Mouse (Mus musculus): Measurements from ENCODE around the gene Pilrb2. TPM values are rescaled to one million over a fixed set of nuclear protein-coding genes. Genes with fewer than 3 reads are reported as not detected.
"Not testable (repeated sequence)": the region's sequence is repeated elsewhere in the genome, so short reads cannot be mapped to it uniquely, and the experiment has no call there.

Gene Pilrb2
- total and polyA plus RNA-seq, 3 experiments, result 25.9 to 71.7 TPM; not detected in 1

DNA sequence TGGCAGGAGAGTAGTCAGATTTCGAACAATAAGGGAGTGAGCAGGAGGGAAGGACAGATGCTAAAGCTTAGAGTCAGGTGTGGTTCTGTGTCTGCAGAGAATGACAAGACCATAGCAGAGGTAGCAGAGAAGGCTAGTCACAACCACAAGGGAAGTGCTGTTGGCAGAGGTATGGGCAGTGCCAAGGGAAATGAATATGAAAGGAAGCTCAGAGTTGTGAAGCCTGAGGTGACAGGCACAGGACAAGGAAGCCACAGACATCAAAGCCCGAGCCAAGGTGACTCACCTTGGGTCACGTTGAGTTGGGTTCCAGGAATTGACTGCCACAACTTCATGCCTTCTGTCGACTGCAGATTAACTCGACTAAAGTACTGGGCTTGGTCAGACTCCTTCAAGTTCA lies 14.7 kb downstream of the Pilrb2 start:
- not testable (repeated sequence) for H3K9me3 ChIP-seq (replicated peaks; ENCODE audit: insufficient read depth, low read length); H3K27me3 ChIP-seq (ENCODE audit: control insufficient read depth in 1 of 2, insufficient read depth in 2 of 2, low read length in 2 of 2); H3K4me3 ChIP-seq (ENCODE audit: control insufficient read depth in 1 of 2, insufficient read depth in 1 of 2, low read depth in 2 of 2, low read length in 2 of 2); H3K9ac ChIP-seq (ENCODE audit: control insufficient read depth, low read depth, low read length, poor library complexity, severe bottlenecking); H3K36me3 ChIP-seq (ENCODE audit: control insufficient read depth in 1 of 2, insufficient read depth in 2 of 2, low read length in 2 of 2); H3K79me2 ChIP-seq (ENCODE audit: control insufficient read depth, insufficient read depth, low read length, poor library complexity)
- H3K4me1 ChIP-seq (ENCODE audit: control insufficient read depth in 1 of 2, insufficient read depth in 2 of 2, low read length in 2 of 2), result peaks cover 4 to 20% of the 10 kb centered on the region in 2 experiments; a peak in 3 of 4 replicates
- 0 out of 4 replicates have a peak, but pooled peaks of 1 of the 2 experiments have one; percentile 3 for TF ChIP-seq EP300 (IDR thresholded peaks at IDR 0.05; ENCODE audit: low read depth in 1 of 2, low read length in 2 of 2)
- H3K27ac ChIP-seq (ENCODE audit: control insufficient read depth, low read depth, low read length), result peak overlapping the region; percentile 3; the same call in 1 of the 2 replicates
- peak; percentile 37 for DNase-seq (ENCODE audit: low read depth, low spot score)

- DNase-seq (ENCODE audit: low read depth, low spot score); H3K4me3 ChIP-seq (ENCODE audit: control insufficient read depth in 1 of 2, insufficient read depth in 1 of 2, low read depth in 2 of 2, low read length in 2 of 2): not testable (repeated sequence)
Observed at GRCm38 (mm10) chr5:137854907-137855306, 16.7 kb downstream of the Pilrb2 start.

DNA sequence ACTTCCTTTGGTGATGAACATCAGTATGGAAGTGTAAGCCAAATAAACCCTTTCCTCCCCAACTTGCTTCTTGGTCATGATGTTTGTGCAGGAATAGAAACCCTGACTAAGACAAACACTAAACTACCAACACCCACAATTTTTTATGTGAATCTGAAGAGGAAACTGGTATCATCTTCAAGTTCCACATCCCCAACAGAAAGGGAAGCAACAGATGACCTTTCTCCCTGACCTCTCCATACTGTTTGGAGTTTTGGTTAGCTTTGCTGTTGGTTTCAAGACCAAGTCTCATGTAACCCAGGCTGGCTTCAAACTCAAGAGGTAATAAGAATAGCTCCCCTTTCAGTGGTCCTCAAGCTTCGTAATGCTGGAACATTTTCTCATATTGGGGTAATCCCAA lies 21.3 kb downstream of the Pilrb2 start:
- H3K4me1 ChIP-seq (ENCODE audit: control insufficient read depth in 1 of 2, insufficient read depth in 2 of 2, low read length in 2 of 2); H3K9me3 ChIP-seq (replicated peaks; ENCODE audit: insufficient read depth, low read length); H3K9ac ChIP-seq (ENCODE audit: control insufficient read depth, low read depth, low read length, poor library complexity, severe bottlenecking); H3K27me3 ChIP-seq (ENCODE audit: control insufficient read depth in 1 of 2, insufficient read depth in 2 of 2, low read length in 2 of 2); H3K36me3 ChIP-seq (ENCODE audit: control insufficient read depth in 1 of 2, insufficient read depth in 2 of 2, low read length in 2 of 2); DNase-seq (ENCODE audit: low read depth, low spot score); H3K4me3 ChIP-seq (ENCODE audit: control insufficient read depth in 1 of 2, insufficient read depth in 1 of 2, low read depth in 2 of 2, low read length in 2 of 2); H3K79me2 ChIP-seq (ENCODE audit: control insufficient read depth, insufficient read depth, low read length, poor library complexity); H3K27ac ChIP-seq (ENCODE audit: control insufficient read depth, low read depth, low read length): not testable (repeated sequence)

More at GRCm38 (mm10) chr5:137854907-137855306, 16.7 kb downstream of the Pilrb2 start:
- not testable (repeated sequence) for H3K27me3 ChIP-seq (ENCODE audit: control insufficient read depth in 1 of 2, insufficient read depth in 2 of 2, low read length in 2 of 2); H3K9me3 ChIP-seq (replicated peaks; ENCODE audit: insufficient read depth, low read length); H3K36me3 ChIP-seq (ENCODE audit: control insufficient read depth in 1 of 2, insufficient read depth in 2 of 2, low read length in 2 of 2); H3K79me2 ChIP-seq (ENCODE audit: control insufficient read depth, insufficient read depth, low read length, poor library complexity); H3K27ac ChIP-seq (ENCODE audit: control insufficient read depth, low read depth, low read length); H3K9ac ChIP-seq (ENCODE audit: control insufficient read depth, low read depth, low read length, poor library complexity, severe bottlenecking)
- peaks cover 4 to 20% of the 10 kb centered on the region in 2 experiments; a peak in 3 of 4 replicates for H3K4me1 ChIP-seq (ENCODE audit: control insufficient read depth in 1 of 2, insufficient read depth in 2 of 2, low read length in 2 of 2)

DNA sequence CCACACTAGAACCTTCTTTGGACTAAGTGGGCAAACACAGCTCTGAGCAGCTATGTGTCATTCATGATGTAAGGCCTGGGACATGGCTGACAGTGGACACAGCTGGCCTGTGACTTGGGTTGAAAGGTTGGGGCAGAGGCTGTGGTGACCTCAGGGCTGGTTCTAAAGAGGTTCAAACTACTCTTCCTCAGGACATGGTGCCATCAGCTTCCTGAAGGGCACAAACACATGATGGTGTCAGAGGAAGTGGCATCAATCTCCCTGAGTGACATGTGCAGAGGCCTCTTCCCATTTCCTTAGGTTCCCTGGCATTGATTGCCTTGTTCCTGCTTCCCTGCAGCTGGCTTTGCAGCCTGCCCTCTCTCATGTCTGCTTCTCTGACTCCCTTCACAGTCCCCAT lies 34.5 kb downstream of the Pilrb2 start:
- not testable (repeated sequence) for H3K36me3 ChIP-seq (ENCODE audit: control insufficient read depth in 1 of 2, insufficient read depth in 2 of 2, low read length in 2 of 2); H3K9me3 ChIP-seq (replicated peaks; ENCODE audit: insufficient read depth, low read length); H3K79me2 ChIP-seq (ENCODE audit: control insufficient read depth, insufficient read depth, low read length, poor library complexity); DNase-seq (ENCODE audit: low read depth, low spot score); H3K4me3 ChIP-seq (ENCODE audit: control insufficient read depth in 1 of 2, insufficient read depth in 1 of 2, low read depth in 2 of 2, low read length in 2 of 2); H3K27ac ChIP-seq (ENCODE audit: control insufficient read depth, low read depth, low read length); H3K27me3 ChIP-seq (ENCODE audit: control insufficient read depth in 1 of 2, insufficient read depth in 2 of 2, low read length in 2 of 2); H3K9ac ChIP-seq (ENCODE audit: control insufficient read depth, low read depth, low read length, poor library complexity, severe bottlenecking)
- peaks cover 0 to 12% of the 10 kb centered on the region in 2 experiments; a peak in 2 of 4 replicates for H3K4me1 ChIP-seq (ENCODE audit: control insufficient read depth in 1 of 2, insufficient read depth in 2 of 2, low read length in 2 of 2)

DNA sequence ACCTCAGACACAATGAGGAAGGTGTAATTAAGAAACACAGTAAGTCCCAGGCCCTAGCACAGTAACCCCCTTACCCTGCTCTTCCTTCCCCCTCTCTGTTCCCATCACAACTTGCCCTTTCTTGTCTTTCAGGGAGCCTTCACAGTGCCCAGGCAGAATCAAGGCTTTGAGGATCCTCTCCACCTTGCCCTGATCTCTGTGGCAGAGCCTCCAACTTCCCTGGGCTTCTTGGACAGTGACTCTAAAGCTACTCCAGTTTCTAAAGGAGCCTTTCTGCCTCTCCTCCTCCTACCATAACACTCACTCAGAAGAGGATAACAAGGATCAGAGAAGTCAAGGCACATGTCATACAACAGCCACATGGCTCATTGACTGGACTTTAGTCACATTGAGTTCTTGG lies 35.0 kb downstream of the Pilrb2 start:
- no peak for TF ChIP-seq TCF12 (IDR thresholded peaks at IDR 0.05; ENCODE audit: low read depth, low read length)
- TF ChIP-seq MAZ (IDR thresholded peaks at IDR 0.05; ENCODE audit: low read depth, low read length), result no peak
- TF ChIP-seq HCFC1 (IDR thresholded peaks at IDR 0.05; ENCODE audit: low read depth, low read length), result no peak
- no peak for TF ChIP-seq ZKSCAN1 (IDR thresholded peaks at IDR 0.05; ENCODE audit: low read depth, low read length)
- TF ChIP-seq KAT2A (conservative IDR thresholded peaks at IDR 0.05; ENCODE audit: low read depth, low read length), result no peak
- no peak for TF ChIP-seq NRF1 (IDR thresholded peaks at IDR 0.05; ENCODE audit: insufficient read depth, low read depth, low read length, poor library complexity, severe bottlenecking)
- TF ChIP-seq SMC3 (IDR thresholded peaks at IDR 0.05; ENCODE audit: low read depth, low read length), result no peak
- TF ChIP-seq NELFE (IDR thresholded peaks at IDR 0.05; ENCODE audit: low read depth, low read length), result no peak
- TF ChIP-seq ZC3H11A (IDR thresholded peaks at IDR 0.05; ENCODE audit: low read depth, low read length), result no peak
- no peak for TF ChIP-seq MXI1 (IDR thresholded peaks at IDR 0.05; ENCODE audit: low read depth, low read length)
- no peak for TF ChIP-seq RCOR1 (IDR thresholded peaks at IDR 0.05; ENCODE audit: low read depth, low read length)
- TF ChIP-seq TAL1 (IDR thresholded peaks at IDR 0.05; ENCODE audit: low read length), result no peak
- H3K9me3 ChIP-seq (replicated peaks; ENCODE audit: insufficient read depth, low read length), result no peaks in the 10 kb centered on the region
- no peak overlapping the region for H3K9ac ChIP-seq (ENCODE audit: control insufficient read depth, low read depth, low read length, poor library complexity, severe bottlenecking)
- DNase-seq (ENCODE audit: low read depth, low spot score), result peak; percentile 27
- peak overlapping the region; percentile 5; the same call in 1 of the 2 replicates for H3K27ac ChIP-seq (ENCODE audit: control insufficient read depth, low read depth, low read length)
- peaks cover 0 to 12% of the 10 kb centered on the region in 2 experiments; a peak in 2 of 4 replicates for H3K4me1 ChIP-seq (ENCODE audit: control insufficient read depth in 1 of 2, insufficient read depth in 2 of 2, low read length in 2 of 2)
- H3K79me2 ChIP-seq (ENCODE audit: control insufficient read depth, insufficient read depth, low read length, poor library complexity), result no peaks in the 10 kb centered on the region
- H3K4me3 ChIP-seq (ENCODE audit: control insufficient read depth in 1 of 2, insufficient read depth in 1 of 2, low read depth in 2 of 2, low read length in 2 of 2), result no peak overlapping the region
- H3K27me3 ChIP-seq (ENCODE audit: control insufficient read depth in 1 of 2, insufficient read depth in 2 of 2, low read length in 2 of 2), result no peaks in the 10 kb centered on the region
- H3K36me3 ChIP-seq (ENCODE audit: control insufficient read depth in 1 of 2, insufficient read depth in 2 of 2, low read length in 2 of 2), result 0 out of 4 replicates have a peak, but pooled peaks cover 0 to 3% of the 10 kb centered on the region in 2 experiments
